ENCODE assay signal across 9 mouse cellular contexts in the genomic region with DNA sequence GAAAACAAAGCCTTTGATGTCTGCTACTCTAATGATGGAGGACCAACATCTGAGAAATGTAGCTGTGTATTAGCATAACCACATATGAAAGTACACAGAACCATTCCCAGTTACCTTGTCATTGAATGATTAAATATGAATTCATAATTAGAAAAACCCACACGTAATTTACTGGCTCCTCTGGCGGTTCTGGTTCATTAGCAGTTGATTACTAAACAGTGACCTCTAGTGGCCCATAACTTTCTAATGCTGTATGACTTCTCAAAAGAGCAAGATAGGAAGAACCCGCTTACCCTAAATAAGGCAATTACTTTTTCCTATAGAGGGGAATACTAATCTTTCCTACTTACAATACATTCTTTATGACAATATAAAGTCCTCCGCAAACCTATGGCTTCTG.
DNase-seq lines count a peak whose midpoint lies in the region; TF ChIP-seq lines count a peak whose summit lies in the region.
"Had no signal": no experiment of that assay in that cellular context is flagged by ENCODE, and none has a peak within 500 bp of the region (broad histone marks: within the 10 kb centered on the region; RNA-seq: fewer than 3 reads in every experiment).

No protein-coding gene starts in this region.

- peak; percentile 89 for TF ChIP-seq CTCF in layer of hippocampus, adult 2 months (conservative IDR thresholded peaks at IDR 0.05)

- H3K4me3 ChIP-seq in layer of hippocampus, adult 2 months = no peak overlapping the region
- H3K4me3 ChIP-seq: limb, embryonic 13.5 days had no signal

- H3K27ac ChIP-seq in layer of hippocampus, adult 2 months = no peak overlapping the region
- H3K27ac ChIP-seq: limb, embryonic 13.5 days had no signal

- peak; percentile 34 to 59 for DNase-seq in cerebellum, postnatal 14 days
- no peak for DNase-seq in cerebellum, adult 9-11 months
- peak; percentile 24 to 43 for DNase-seq in layer of hippocampus, adult 2 months (ENCODE audit: low spot score in 2 of 2)
- no peak for DNase-seq in layer of hippocampus, postnatal 36 days
- peak; percentile 30 for DNase-seq in NIH3T3 (ENCODE audit: low read depth)
- peak; percentile 28 for DNase-seq in lung, postnatal 14 days
- no peak for DNase-seq in frontal cortex, postnatal 14 days (ENCODE audit: low spot score in 2 of 2)
- DNase-seq in thymus, adult 18-20 months = no peak

Comparison
In these comparisons a context has a peak if more than half of its experiments do, and no peak if none do; other contexts are left out.
1. DNase-seq: peak in cerebellum, postnatal 14 days (2 of 2), layer of hippocampus, adult 2 months (2 of 2), NIH3T3 (single experiment) and lung, postnatal 14 days (single experiment); none in cerebellum, adult 9-11 months (single experiment), layer of hippocampus, postnatal 36 days (0 of 2), frontal cortex, postnatal 14 days (0 of 2) and thymus, adult 18-20 months (0 of 2).